Mouse (Mus musculus) mouse trophoblast stem cell (cell line): ENCODE results near the gene Btbd18.

Source experiments
- in situ Hi-C, 2 experiments: fragments of 300-500 bp; cut with MseI, MboI; formaldehyde crosslinking; loops; 2 replicates in 1 of 2; 3 replicates in 1 of 2; pipeline ENCODE4 v1.15.1; 2025

Btbd18 gene

DNA sequence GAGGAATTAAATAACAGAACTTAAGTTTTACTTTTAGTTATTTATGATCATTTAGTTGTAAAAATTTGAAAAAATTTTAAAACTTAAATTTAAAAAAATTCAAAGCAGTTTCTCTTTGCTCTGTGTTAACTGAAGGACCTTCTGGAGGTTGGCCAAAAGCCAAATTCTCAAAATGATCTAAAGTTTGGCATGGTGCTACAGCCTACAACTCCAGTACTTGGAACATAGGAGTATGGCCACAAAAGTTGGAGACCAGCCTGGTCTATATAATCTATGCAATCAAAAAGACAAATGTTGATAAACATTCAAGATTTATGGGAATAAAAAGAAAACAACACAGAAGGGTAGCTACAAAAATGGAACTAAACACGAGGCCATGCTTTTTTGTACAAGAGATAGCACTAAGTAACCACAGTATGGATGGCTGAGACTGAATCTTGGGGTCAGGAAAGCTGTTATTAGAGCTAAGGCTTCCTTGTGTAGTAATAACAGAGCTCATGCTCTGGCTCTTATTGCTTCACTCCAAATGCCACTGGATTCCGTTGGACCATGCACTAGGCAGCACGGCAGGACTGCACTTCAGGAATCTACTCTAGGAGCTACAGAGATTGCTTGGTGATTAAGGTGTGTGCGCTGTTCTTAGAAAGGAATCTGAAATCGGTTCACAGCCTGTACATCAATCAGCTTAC, 36.3 kb downstream of the Btbd18 start:
- in situ Hi-C loops = no loop called here

DNA sequence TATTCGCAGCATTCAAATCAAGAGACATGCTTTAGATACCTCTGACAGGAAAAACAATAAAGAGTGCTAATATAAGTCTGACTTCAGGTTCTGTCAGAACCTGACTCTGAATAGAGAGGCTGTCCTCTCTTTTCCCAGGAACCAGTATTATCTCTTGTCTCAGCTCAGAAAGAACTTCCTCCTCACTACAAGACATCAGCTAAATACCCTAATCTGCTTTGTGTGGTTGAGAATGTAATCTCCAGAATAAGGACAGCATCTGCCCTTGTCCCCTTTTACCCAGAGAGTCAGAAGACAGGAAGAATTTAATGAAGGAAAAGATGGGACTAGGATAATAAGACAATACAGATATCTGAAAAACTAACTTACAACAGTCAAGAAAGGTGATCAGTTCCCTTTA, 44.6 kb downstream of the Btbd18 start:
- in situ Hi-C loops = no loop called here

DNA sequence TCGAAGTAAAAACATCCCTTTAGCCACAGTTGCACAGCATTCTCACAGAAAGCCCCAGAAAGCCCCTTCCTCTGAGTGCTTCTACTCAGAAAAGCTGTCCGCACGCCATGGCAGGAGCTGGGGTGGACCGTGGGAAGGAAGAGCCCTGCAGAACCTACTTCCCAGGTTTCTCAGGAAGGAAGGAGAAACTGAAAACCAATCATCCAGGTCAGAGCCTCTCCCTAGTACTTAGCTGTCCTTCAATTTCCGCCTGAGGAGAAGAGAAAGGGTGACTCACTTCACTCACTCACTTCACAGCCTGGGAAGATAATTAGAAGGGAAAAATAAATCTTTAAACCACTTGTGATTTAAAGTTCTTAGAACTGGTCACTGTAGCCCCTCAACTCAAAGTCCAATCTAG, 45.5 kb downstream of the Btbd18 start:
- in situ Hi-C loops = no loop called here

DNA sequence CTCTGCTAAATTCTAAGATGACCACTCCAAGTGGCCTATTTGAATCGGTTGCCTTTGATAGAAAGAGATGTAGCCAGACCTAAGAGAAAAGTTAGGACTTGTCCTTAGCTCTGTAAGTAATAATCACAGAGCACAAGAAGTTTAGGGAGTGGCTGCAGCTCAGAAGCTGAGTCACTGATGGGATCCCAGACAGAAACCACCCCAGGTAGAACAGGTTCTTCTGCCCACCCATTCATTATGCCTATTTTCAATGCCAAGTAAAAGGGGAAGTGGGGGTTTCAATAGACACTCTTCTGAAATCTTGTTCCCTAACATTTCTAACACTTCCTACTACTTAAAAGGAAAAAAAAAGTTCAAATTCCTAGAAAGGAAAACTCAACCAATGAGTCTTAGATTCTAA, 46.4 kb downstream of the Btbd18 start:
- in situ Hi-C loops = no loop called here

DNA sequence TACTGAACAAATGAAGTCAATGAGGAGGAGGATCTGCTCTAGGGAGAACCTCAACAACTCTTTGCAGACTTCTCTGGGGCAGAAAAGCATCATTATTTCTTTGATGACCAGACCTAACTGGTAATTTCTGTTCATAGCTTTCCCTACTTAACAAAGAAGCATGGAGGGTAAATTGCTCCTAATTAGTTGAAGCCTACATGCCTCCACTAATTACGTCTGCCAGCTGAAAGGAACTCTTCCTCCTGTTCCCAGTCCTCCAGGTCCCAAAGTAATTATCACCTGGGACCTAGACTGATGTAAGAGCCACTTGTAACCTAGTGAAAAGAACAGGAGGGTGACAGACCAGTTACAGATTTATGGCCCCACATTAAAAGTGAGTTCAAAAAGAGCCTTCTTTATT, 48.6 kb downstream of the Btbd18 start:
- in situ Hi-C loops = no loop called here

DNA sequence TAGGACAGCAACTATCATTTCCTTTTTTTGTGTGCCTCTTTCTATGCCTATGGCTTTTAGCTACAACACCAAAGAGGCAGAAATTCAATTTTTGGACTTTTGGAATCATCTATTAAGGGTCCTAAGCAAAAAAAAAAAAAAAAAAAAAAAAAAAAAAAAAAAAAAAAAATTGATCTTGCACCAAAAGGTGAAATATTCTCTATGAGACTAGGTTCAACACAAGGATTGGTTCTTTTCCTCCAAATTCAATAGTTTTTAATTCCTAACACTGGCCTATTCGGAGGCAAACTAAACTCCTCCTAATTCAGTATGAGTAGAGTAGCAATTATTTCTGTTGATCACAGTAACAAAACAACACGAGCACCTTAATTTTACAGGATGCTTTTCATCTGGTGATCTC, 53.0 kb downstream of the Btbd18 start:
- in situ Hi-C loops = no loop called here

DNA sequence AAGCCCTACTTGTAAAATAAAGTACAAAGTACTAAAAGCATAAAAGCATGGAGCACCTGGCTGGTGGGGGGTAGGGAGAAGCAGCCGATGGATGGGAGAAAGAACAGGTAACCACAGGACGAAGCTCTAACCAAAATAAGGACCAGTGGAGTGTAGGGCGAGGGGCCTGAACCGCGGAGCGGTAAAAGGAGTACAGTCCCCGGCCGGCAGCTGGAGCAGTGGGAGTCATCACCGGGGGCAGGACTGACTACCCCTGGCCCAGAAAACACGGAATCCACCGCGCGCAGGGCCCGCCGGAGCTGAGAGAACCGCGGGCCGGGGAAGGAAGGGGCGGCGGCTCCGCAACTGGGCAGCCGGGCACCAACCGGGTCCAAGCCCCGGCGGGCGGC, 55.5 kb downstream of the Btbd18 start:
- in situ Hi-C loops = no loop called here

DNA sequence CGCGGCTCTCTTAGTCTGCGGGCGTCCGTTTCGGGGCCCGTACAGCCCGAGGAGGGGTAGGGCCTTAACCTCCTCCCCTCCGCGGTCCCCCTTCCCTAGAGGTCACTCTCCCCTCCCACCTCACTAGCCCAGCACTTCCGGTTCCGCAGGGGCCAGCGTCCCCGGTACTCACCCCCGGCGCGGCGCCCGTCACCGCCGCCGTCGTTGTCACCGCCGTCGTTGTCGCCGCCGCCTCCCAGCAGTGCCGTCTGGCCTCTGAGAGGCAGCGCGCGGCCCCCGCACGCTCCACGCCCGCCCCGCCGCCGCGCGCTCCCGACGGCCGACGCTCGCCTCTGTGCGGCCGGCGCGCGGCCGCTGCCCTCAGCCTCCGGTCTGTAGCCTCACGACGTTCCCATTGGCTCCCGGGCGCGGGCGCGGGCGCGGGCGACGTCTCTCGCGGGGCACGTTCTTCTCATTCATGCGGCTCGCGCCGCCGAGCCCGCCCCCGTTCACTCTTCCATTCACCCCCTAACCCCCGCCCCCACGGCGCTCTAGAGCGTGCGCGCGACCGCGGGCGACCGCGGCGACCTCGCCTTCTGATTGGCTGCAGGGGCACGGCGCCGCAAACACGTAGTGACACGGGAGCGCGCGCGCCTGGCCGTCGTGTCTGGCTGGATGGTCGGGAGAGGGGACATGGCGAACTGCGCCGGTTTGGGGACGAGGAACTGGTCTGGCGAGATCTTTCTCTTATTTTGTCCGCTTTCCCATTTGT, 56.1 kb downstream of the Btbd18 start, which contains the start of gene Zdhhc5:
Zdhhc5 (minus strand) TSS at position 370 of the 751 bp plus-strand sequence.
- in situ Hi-C loops = no loop called here

DNA sequence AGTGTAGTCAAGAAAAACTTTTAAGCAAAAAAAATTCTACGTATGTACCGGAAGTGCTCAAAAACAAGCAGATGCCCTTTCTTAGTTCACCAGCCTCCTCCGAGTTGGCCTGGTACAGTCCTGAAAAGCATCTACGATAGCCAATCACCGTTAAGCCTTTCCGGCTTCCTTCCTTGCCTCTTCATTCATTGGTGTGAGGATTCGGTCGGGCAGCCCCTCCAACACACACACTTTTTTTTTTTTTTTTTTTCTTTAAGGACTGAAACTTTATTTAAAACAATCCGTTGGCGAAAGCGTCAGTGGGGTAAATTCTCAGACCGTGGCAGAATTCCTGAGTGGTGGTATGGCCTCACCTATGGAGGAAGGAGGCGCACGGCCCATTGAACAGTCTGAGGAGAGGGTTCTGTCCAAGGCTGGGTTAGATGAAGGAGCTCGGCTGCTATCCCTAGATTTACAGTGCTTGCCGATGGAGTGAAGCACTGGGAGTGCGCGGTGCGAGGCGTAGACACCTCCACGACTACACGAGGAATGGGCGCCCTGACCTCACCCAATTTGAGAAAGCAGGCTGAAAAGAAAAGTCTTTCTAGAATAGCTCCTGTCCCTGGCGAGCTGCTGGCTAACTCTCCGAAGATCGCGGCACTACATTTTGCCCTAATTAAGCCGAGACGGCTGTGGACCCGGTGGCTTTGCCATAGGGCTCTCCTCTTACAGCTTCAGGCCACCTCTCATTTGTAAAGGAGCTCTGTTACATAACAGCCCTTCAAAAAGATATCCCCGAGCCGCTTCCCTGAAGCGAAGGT, 56.9 kb downstream of the Btbd18 start:
- in situ Hi-C loops = no loop called here

DNA sequence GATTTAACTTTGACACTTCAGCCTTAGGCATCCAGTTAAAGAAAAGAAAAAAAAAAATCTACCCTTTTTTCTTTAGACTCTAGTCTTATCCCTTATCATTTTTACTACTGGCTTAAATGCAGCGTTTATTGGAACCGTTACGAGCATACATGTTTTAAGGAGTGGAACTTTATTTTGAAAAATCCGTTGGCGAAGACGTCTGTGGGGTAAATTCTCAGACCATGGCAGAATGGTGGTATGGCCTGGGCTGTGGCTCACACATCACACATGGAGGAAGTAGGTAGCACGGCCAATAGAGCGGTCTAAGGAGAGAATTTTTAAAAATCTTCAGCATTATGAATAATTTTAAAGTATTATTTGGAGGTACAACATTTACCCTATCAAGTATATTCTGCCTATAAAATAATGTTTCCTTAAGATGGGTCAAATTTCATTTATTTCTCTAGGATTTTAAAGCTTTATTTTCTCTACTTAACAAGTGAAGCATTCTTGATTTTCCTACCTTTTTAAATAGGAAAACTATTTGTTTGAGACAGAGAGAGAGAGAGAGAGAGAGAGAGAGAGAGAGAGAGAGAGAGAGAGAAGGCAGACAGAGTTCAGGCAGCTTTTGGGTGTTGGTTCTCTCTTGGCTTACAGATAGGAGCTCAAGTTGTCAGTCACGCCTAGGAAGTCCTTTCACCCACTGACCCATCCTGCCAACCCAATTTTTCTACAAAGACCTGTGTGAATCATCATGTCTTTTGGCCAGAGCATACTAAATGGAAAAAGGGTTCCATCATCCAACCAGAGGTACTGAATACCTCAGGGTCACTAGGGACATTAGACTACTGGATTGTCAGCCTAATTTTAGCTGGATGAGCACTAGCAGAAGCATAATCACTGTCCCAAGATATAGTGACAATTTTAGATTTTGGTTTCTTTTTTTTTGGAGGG, 57.8 kb downstream of the Btbd18 start:
- in situ Hi-C loops = no loop called here

DNA sequence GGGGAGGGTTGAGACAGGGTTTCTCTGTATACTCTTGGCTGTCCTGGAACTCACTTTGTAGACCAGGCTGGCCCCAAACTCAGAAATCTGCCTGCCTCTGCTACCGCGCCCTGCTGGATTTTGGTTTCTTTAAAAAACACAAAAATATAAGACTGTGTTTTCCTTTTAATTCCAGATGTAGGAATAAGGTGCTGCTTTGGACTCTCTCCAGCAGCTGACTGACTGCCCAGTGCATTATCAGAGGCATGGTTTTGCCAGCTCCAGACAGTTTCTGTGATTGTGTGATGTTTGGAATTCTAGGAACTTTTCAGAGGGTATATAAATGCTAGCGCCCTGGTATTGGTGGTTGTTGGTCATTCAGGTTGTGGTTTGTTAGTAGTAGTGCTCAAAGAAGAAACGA, 58.5 kb downstream of the Btbd18 start:
- in situ Hi-C loops = no loop called here
